Mouse (Mus musculus): ENCODE data around the gene Ndufa11. TPM values are rescaled to one million over a fixed set of nuclear protein-coding genes. Genes with fewer than 3 reads are reported as not detected.

The Ndufa11 gene
- polyA plus RNA-seq, 1 experiment: 181 TPM

DNA sequence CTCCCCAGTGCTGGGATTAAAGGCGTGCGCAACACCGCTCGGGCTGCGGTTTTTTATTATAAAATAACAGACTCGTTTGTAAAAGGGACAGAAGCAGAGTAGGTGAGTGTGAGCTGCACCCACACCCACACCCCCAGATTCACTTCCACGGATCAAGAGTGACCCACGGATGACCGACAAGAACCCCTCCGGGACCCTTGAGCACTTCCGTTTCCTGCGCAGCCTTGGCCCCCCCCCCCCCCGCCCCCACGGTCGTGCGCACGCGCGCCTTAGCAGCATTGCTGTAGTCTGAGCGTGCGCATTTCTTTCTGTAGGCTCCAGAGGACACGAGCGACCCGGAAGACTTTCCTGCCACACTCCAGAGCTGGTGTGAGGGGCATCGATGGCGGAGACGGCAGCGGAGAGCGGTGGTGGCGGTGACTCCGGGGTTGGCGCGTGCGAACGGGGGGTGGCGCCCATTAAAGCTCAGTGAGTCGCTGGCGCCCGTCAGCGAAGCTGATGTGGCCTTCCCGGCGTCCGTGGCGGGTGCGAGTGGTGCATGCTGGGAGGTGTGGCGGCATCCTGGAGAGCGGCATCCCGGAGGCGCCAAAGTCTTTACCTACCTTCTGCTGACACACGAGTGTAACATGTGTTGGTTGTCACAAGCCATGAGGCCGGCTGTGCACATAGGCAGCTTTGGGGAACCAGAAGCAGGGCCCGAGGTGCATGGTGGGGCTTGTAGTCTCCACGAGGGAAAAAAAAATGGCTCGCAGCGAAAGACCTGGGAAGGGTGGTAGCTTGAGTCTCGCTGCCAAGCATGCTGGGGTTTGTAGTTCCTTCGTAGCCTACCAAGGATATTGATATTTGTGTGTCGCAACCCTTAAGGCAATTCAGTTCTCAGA, 47.1 kb downstream of the Ndufa11 start, which contains the start of gene Dus3l:
Dus3l (plus strand) TSS at position 284 of the 881 bp plus-strand sequence.
- Histone ChIP-seq H3K4me3 (ENCODE audit: extremely low read depth, insufficient read depth, insufficient read length) (peak within 1 kb of the TSS; percentile 85), H3K27ac (ENCODE audit: insufficient read depth, low read length) (peak within 1 kb of the TSS; percentile 98), H3K27me3 (ENCODE audit: control insufficient read depth, insufficient read depth, low read length) (no peaks in the 10 kb centered on the region), H3K4me1 (ENCODE audit: control insufficient read depth, insufficient read depth, insufficient read length) (peaks cover 17% of the 10 kb centered on the region), H3K36me3 (ENCODE audit: control insufficient read depth, insufficient read depth, low read length) (peaks cover 23% of the 10 kb centered on the region)
- DNase-seq (ENCODE audit: low read depth in 1 of 2, low spot score in 2 of 2): peak; percentile 81 to 84
- TF ChIP-seq POLR2A (IDR thresholded peaks at IDR 0.05; ENCODE audit: low read depth, low read length) (peak; percentile 58), CTCF (IDR thresholded peaks at IDR 0.05; ENCODE audit: extremely low read depth, insufficient read depth, insufficient read length, insufficient replicate concordance) (no peak)
- under 1% methylated on average over 58 of the region's 58 CpGs for WGBS

DNA sequence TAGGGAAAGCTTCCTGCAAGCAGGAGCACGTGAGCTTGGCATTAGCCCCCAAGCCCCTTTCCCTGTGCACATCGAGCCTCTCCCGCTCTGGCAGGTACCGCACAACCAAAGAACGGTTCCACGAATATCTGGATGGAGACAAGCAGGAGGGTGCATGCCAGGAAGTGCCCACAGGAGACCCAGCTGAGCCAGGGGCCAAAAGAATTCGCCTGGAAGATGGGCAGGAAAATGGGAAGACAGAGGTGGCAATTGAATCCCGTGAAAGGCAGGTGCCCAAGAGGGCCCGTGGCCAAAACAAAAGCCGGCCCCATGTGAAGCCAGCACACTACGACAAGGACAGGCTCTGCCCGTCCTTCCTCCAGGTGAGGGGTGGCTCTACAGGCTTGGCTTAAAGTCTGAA, 47.9 kb downstream of the Ndufa11 start:
- peak overlapping the region; percentile 85 for H3K4me3 ChIP-seq (ENCODE audit: extremely low read depth, insufficient read depth, insufficient read length)
- peak in 1 of 2 experiments; percentile 19 for DNase-seq (ENCODE audit: low read depth in 1 of 2, low spot score in 2 of 2)
- H3K4me1 ChIP-seq (ENCODE audit: control insufficient read depth, insufficient read depth, insufficient read length): peaks cover 17% of the 10 kb centered on the region
- WGBS: 50% methylated on average over 12 of the region's 12 CpGs
- H3K27ac ChIP-seq (ENCODE audit: insufficient read depth, low read length): peak overlapping the region; percentile 98; the same call in 1 of the 2 replicates
- TF ChIP-seq POLR2A (IDR thresholded peaks at IDR 0.05; ENCODE audit: low read depth, low read length): no peak
- no peak for TF ChIP-seq CTCF (IDR thresholded peaks at IDR 0.05; ENCODE audit: extremely low read depth, insufficient read depth, insufficient read length, insufficient replicate concordance)
- H3K36me3 ChIP-seq (ENCODE audit: control insufficient read depth, insufficient read depth, low read length): peaks cover 29% of the 10 kb centered on the region
- no peaks in the 10 kb centered on the region for H3K27me3 ChIP-seq (ENCODE audit: control insufficient read depth, insufficient read depth, low read length)

DNA sequence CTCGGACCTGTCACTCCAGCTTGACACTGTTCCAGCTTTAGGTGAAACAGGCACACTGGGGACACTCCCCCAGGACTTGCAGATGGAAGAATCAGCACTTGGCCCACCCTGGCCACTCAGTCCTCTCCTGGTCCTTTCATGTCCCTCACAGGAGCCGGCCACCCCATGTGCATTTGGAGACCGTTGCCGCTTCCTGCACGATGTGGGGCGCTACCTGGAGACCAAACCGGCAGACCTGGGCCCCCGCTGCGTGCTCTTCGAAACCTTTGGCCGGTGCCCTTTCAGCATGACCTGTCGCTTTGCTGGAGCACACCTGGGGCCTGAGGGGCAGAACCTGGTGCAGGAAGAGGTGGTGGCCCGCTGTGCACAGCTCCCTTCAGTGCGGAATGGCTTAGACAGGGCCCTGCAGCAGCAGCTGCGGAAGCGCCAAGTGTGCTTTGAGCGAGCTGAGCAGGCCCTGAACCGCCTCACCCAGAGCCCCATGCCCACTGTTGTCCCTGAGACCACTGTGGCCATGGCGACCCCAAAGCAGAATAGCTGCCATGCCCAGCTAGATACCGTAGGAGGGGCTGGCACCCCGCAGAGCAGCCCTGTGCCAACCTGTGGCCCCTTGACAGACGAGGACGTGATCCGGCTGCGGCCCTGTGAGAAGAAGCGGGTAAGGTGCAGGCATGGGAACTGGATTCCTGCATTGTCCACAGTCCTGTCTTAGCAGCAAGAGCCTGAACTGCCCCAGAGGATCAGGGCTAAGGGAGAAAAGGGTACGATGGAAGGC, 49.3 kb downstream of the Ndufa11 start:
- DNase-seq (ENCODE audit: low read depth in 1 of 2, low spot score in 2 of 2): no peak
- Histone ChIP-seq H3K27ac (ENCODE audit: insufficient read depth, low read length) (no peak overlapping the region), H3K36me3 (ENCODE audit: control insufficient read depth, insufficient read depth, low read length) (peaks cover 32% of the 10 kb centered on the region), H3K27me3 (ENCODE audit: control insufficient read depth, insufficient read depth, low read length) (no peaks in the 10 kb centered on the region), H3K4me3 (ENCODE audit: extremely low read depth, insufficient read depth, insufficient read length) (no peak overlapping the region), H3K4me1 (ENCODE audit: control insufficient read depth, insufficient read depth, insufficient read length) (peaks cover 14% of the 10 kb centered on the region)
- no peak for TF ChIP-seq CTCF (IDR thresholded peaks at IDR 0.05; ENCODE audit: extremely low read depth, insufficient read depth, insufficient read length, insufficient replicate concordance)
- WGBS: 96% methylated on average over 27 of the region's 27 CpGs

DNA sequence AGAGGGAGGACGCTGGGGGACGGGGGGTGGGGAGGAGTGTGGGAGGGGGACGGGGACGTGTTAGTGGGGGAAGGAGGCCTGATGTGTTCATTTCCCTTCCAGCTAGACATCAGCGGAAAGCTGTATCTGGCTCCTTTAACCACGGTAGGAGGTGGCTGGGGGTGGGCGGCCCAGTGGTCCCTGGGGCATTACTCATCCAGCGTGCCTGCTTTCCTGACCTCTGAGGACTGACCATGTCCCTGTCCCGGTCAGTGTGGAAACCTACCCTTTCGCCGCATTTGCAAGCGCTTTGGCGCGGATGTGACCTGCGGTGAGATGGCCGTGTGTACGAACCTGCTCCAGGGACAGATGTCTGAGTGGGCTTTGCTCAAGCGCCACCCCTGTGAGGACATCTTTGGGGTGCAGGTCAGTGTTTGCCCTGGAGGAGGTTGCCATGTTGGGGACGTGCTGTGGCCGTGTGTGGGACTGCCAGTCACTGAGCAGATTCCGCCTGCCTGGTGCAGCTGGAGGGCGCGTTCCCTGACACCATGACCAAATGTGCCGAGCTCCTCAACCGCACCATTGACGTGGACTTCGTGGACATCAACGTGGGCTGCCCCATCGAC, 50.1 kb downstream of the Ndufa11 start:
- 94% methylated on average over 29 of the region's 29 CpGs for WGBS
- no peaks in the 10 kb centered on the region for H3K27me3 ChIP-seq (ENCODE audit: control insufficient read depth, insufficient read depth, low read length)
- H3K36me3 ChIP-seq (ENCODE audit: control insufficient read depth, insufficient read depth, low read length): peaks cover 32% of the 10 kb centered on the region
- DNase-seq (ENCODE audit: low read depth in 1 of 2, low spot score in 2 of 2): no peak
- H3K4me3 ChIP-seq (ENCODE audit: extremely low read depth, insufficient read depth, insufficient read length): no peak overlapping the region
- peaks cover 10% of the 10 kb centered on the region for H3K4me1 ChIP-seq (ENCODE audit: control insufficient read depth, insufficient read depth, insufficient read length)
- H3K27ac ChIP-seq (ENCODE audit: insufficient read depth, low read length): no peak overlapping the region
- no peak for TF ChIP-seq POLR2A (IDR thresholded peaks at IDR 0.05; ENCODE audit: low read depth, low read length)
- TF ChIP-seq CTCF (IDR thresholded peaks at IDR 0.05; ENCODE audit: extremely low read depth, insufficient read depth, insufficient read length, insufficient replicate concordance): no peak

DNA sequence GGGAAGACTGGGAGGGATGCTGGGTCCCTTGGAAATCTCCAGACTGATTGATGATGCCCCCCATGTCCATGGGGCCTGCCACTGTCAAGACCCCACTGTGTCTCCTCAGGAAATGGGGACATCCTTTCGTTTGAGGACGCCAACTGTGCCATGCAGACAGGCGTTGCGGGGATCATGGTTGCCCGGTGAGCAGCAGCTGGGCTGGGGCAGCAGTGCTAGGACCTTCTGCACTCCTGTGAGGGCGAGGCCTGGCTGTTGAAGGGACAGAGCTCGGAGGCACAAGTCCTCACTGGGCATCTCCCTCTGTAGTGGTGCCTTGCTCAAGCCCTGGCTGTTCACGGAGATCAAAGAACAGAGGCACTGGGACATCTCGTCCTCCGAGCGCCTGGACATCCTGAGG, 51.4 kb downstream of the Ndufa11 start:
- 94% methylated on average over 11 of the region's 11 CpGs for WGBS
- Histone ChIP-seq H3K4me1 (ENCODE audit: control insufficient read depth, insufficient read depth, insufficient read length) (peaks cover 5% of the 10 kb centered on the region; the same call in 1 of the 2 replicates), H3K4me3 (ENCODE audit: extremely low read depth, insufficient read depth, insufficient read length) (no peak overlapping the region), H3K27me3 (ENCODE audit: control insufficient read depth, insufficient read depth, low read length) (no peaks in the 10 kb centered on the region), H3K36me3 (ENCODE audit: control insufficient read depth, insufficient read depth, low read length) (peaks cover 32% of the 10 kb centered on the region), H3K27ac (ENCODE audit: insufficient read depth, low read length) (no peak overlapping the region)
- TF ChIP-seq CTCF (IDR thresholded peaks at IDR 0.05; ENCODE audit: extremely low read depth, insufficient read depth, insufficient read length, insufficient replicate concordance): no peak
- no peak for TF ChIP-seq POLR2A (IDR thresholded peaks at IDR 0.05; ENCODE audit: low read depth, low read length)
- no peak for DNase-seq (ENCODE audit: low read depth in 1 of 2, low spot score in 2 of 2)

DNA sequence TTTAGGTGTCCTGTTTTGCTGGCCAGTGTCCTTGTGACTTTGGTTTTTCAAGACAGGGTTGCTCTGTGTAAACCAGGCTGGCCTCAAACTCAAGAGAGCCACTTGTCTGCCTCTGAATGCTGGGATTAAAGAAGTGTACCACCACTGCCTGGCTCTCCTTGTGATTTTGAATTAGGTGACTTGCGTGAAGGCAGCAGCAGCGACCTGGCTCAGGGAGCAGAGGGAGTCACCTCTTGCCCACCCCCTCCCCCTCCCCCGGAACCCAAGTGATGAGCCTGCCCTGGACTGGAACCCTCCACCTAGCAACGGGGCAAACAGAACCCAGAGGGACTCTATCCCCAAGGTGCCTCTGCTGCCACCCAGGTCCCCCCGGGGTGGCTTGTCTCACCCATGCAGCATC, 52.4 kb downstream of the Ndufa11 start, which contains the start of gene Prr22:
Prr22 (plus strand) TSS at position 301 of the 400 bp plus-strand sequence.
- 93% methylated on average over 5 of the region's 5 CpGs for WGBS
- TF ChIP-seq CTCF (IDR thresholded peaks at IDR 0.05; ENCODE audit: extremely low read depth, insufficient read depth, insufficient read length, insufficient replicate concordance) (no peak), POLR2A (IDR thresholded peaks at IDR 0.05; ENCODE audit: low read depth, low read length) (no peak)
- DNase-seq (ENCODE audit: low read depth in 1 of 2, low spot score in 2 of 2): no peak
- Histone ChIP-seq H3K27ac (ENCODE audit: insufficient read depth, low read length) (no peak within 1 kb of the TSS), H3K36me3 (ENCODE audit: control insufficient read depth, insufficient read depth, low read length) (peaks cover 32% of the 10 kb centered on the region), H3K4me3 (ENCODE audit: extremely low read depth, insufficient read depth, insufficient read length) (no peak within 1 kb of the TSS), H3K4me1 (ENCODE audit: control insufficient read depth, insufficient read depth, insufficient read length) (peaks cover 5% of the 10 kb centered on the region; the same call in 1 of the 2 replicates), H3K27me3 (ENCODE audit: control insufficient read depth, insufficient read depth, low read length) (no peaks in the 10 kb centered on the region)

Other genes with a start within 250 kb of the Ndufa11 start
- 57.5 and 69.4 TPM in 2 replicates for gene Ptprs, start 241.3 kb upstream of the Ndufa11 start, polyA plus RNA-seq (2012; rRNA removed)
- gene Znrf4, start 205.3 kb upstream of the Ndufa11 start, polyA plus RNA-seq (2012; rRNA removed): not detected in 2 replicates
- gene Gm20219, start 163.4 kb upstream of the Ndufa11 start, polyA plus RNA-seq (2012; rRNA removed): 2.3 and 4.4 TPM in 2 replicates
- gene Safb2, start 133.2 kb upstream of the Ndufa11 start, polyA plus RNA-seq (2012; rRNA removed): 152 and 157 TPM in 2 replicates
- gene Safb, start 132.9 kb upstream of the Ndufa11 start, polyA plus RNA-seq (2012; rRNA removed): 103 and 105 TPM in 2 replicates
- 101 and 140 TPM in 2 replicates for gene 2410015M20Rik, start 108.0 kb upstream of the Ndufa11 start, polyA plus RNA-seq (2012; rRNA removed)
- gene Rpl36, start 104.4 kb upstream of the Ndufa11 start, polyA plus RNA-seq (2012; rRNA removed): 2,050 and 3,346 TPM in 2 replicates
- gene Lonp1, start 90.9 kb upstream of the Ndufa11 start, polyA plus RNA-seq (2012; rRNA removed): 35.2 and 44.9 TPM in 2 replicates
- 0.14 and 0.28 TPM in 2 replicates for gene Catsperd, start 89.6 kb upstream of the Ndufa11 start, polyA plus RNA-seq (2012; rRNA removed)
- 72.6 and 89.6 TPM in 2 replicates for gene Ranbp3, start 44.5 kb upstream of the Ndufa11 start, polyA plus RNA-seq (2012; rRNA removed)
- 20.3 and 33.9 TPM in 2 replicates for gene Vmac, start 255 bp downstream of the Ndufa11 start, polyA plus RNA-seq (2012; rRNA removed)
- gene Nrtn, start 39.8 kb downstream of the Ndufa11 start, polyA plus RNA-seq (2012; rRNA removed): 1.3 and 2.4 TPM in 2 replicates
- gene Dus3l, start 47.0 kb downstream of the Ndufa11 start, polyA plus RNA-seq (2012; rRNA removed): 98.4 and 128 TPM in 2 replicates
- 3.3 and 4.7 TPM in 2 replicates for gene Prr22, start 52.5 kb downstream of the Ndufa11 start, polyA plus RNA-seq (2012; rRNA removed)
- gene Rfx2, start 113.2 kb downstream of the Ndufa11 start, polyA plus RNA-seq (2012; rRNA removed): 13.6 and 16.5 TPM in 2 replicates
- gene Acsbg2, start 156.7 kb downstream of the Ndufa11 start, polyA plus RNA-seq (2012; rRNA removed): not detected in 2 replicates
- gene 1700061G19Rik, start 157.7 kb downstream of the Ndufa11 start, polyA plus RNA-seq (2012; rRNA removed): 0.09 and 0.21 TPM in 2 replicates
- gene Mllt1, start 217.6 kb downstream of the Ndufa11 start, polyA plus RNA-seq (2012; rRNA removed): 36.2 and 46.1 TPM in 2 replicates